Mouse (Mus musculus) adrenal gland, adult 10 weeks (tissue): Measurements from ENCODE around the gene Tdrd6. TPM values are rescaled to one million over a fixed set of nuclear protein-coding genes. Genes with fewer than 3 reads are reported as not detected.

Source experiments
- polyA plus RNA-seq: library from polyadenylated mRNA; stranded (reverse); fragments of 350-450 nt; fragmentation: Illumina TruSeq; extraction: RNeasy Lipid Tissue Mini Kit (QIAGEN cat#74804); gene quantifications from one replicate; pipeline ENCODE4 v1.2.3, GENCODE M21; 2014; ENCODE audit warnings: low read depth, low replicate concordance

The Tdrd6 gene
- not detected for polyA plus RNA-seq

DNA sequence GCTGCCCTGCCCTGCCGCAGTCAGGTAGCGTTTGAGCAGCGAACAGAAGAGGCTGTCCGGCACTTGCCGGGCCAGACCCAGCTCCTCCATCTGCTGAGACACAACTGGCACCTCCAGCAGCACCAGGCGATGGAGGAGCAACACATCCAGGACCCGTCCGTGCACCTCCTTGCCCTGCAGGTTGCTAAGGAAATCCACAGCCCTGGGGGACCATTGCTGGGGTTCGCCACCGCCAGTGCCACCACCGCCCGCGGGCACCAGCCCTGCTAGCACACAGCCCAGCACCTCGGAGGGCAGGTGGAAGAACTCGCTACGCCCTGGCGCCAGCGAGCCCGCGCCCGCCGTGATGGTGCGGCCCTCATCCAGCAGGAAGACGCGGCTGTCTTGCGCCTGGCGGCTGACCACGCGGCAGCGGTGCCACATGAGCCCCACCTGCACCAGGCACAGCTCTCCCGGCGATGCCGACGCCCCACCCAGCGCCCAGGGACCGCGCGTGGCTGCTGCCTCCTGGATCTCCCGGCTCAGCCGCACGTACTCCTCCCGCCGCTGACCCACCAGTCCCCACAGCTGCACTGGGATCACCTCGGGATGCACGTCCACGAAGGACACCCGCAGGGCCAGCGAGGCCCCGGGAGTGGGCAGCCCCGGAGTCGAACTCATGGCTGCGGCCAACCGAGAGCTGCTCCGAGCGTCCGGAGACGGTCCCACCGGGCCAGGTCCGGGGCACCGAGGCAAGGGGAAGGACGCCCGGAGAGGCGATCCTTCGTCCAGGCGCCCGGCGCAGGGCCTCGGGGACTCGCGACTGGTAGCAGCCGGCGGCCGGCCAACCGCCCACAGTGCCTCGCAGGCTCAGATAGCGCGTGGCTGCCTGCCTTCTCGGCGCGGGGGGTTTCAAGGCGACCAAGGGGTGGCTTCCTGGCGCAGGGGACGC lies at the start of gene Tdrd6:
Gene Tdrd6 (minus strand): TSS at position 804 of the 931 bp plus-strand sequence.

DNA sequence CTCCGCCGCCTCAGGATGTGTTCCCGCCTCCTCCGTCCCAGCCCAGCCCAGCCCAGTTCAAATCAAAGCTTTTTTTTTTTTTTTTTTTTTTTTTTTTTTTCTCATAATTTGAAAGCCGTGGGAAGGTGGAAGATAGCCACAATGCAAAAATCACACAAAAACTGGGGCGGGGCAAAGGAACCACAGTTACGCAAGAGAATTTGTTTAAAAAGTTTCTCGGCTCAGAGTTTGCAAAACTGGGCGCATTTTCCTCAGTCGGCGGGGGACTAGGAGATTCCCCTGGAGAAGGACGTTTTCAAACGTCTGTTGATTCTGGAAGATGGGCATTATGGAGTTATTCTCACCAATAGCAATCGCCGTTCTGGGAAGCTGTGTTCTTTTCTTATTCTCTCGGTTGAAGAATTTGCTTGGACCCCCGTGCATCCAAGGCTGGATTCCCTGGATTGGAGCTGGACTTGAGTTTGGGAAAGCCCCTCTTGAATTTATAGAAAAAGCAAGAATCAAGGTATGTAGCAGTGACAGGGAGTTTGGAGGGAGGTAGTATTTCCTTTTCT lies 37.3 kb upstream of the Tdrd6 start, which contains the start of gene Cyp39a1:
Gene Cyp39a1 (plus strand): TSS at position 136 of the 554 bp plus-strand sequence.

DNA sequence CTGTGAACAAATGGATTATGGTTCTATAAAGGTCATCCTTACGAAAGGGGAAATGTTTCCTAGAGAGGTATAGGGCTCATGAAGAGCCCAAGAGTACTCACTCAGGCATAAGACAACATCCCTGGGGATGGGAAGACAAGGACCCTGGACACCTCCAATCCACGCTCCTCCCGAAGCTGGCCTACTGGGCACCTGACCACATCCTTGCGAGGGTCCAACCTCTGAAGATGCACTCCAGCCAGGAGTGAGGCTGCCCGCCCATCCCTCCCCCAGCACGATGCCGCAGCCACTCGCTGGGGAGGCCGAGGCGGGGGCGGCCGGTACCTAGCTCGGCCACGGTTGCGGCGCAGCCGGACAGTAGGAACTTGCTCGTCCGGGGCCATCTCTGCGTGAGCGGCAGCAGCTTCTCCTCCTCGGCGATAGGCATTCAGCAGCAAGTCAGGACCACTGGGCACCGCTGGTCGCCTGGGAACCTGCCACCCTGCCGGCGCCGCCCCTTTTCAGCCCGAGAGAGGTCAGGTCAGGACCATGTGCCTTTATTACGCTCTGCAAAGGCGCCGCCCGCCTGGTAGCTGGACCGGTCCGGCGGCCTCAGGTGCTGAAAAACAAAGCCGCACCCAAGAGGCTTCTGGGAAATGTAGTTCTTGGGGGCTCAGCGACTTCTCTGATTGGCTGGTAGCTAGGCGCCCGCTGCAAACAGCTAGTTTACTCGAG lies 36.6 kb upstream of the Tdrd6 start, which contains the start of gene Slc25a27:
Gene Slc25a27 (minus strand): TSS at position 639 of the 714 bp plus-strand sequence.

DNA sequence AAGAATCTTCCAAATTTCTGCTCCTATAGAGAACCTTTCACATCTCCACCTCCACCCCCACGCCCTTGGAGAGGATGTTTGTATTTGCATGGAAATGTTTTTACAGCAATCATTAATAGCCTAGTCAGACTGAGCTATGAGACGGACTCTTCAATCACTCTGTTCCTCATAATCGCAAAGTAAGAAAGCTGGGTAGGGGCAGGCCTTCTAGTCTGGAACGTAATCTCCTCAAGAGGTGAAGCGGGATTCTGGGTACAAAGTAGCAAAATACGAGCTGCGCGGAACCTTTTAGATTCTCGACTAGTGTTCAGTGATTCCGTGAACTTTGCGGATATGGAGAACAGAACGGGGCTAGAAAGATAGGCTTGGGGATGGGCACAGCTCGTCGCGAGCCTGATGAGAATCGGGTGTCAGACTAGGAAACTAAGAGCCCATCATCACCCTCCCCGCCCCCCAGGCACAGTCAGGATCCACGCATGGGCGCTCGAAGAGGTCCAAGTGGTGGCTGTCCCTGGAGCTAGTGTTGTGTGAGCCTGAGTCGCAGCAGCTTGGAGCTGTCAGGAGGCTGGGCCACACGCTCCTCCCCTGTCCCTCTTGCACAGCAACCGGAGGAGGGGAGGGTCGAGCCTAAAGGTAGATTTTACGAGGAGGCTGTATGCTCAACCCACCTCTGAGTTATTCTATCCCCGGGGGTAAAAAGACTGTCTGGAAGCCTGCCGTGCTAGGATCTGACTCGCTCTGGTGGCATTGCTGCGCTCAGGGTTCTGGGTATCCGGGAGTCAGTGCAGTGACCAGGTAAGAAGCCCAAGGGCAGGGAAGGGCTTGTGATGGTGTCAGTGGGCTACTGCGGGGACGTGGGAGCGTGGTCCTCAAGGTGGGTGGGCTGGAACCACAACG lies 61.9 kb downstream of the Tdrd6 start, which contains the start of gene Pla2g7:
Gene Pla2g7 (plus strand): TSS at position 107 of the 897 bp plus-strand sequence.

Other genes with a start within 250 kb of the Tdrd6 start
- gene Mep1a, start 127.5 kb downstream of the Tdrd6 start, polyA plus RNA-seq, result not detected
- not detected for gene Ankrd66, start 86.7 kb downstream of the Tdrd6 start, polyA plus RNA-seq
- 43.1 TPM for gene Pla2g7, start 62.2 kb downstream of the Tdrd6 start, polyA plus RNA-seq
- gene Slc25a27, start 36.9 kb upstream of the Tdrd6 start, polyA plus RNA-seq, result 3.8 TPM
- gene Cyp39a1, start 37.1 kb upstream of the Tdrd6 start, polyA plus RNA-seq, result 13.9 TPM
- gene Rcan2, start 171.1 kb upstream of the Tdrd6 start, polyA plus RNA-seq, result 20.6 TPM